Mouse (Mus musculus) limb, embryonic 10.5 days (tissue): ENCODE data around the gene Zfp184. TPM values are rescaled to one million over a fixed set of nuclear protein-coding genes. Genes with fewer than 3 reads are reported as not detected.
"Not testable (repeated sequence)": the region's sequence is repeated elsewhere in the genome, so short reads cannot be mapped to it uniquely, and the experiment has no call there.

Experiments
- DNase-seq: peaks from one replicate; pipeline ENCODE4 v3.0.0-alpha.2; 2017; ENCODE audit warnings: low spot score
- H3K27ac ChIP-seq: fragments of 300-500 bp; sonication (generic); 2 replicates; pipeline ENCODE4 v1.5.1; 2016; ENCODE audit warnings: mild to moderate bottlenecking
- H3K27me3 ChIP-seq: fragments of 300-500 bp; sonication (generic); 2 replicates; pipeline ENCODE4 v1.6.1; 2016; ENCODE audit warnings: low read depth, mild to moderate bottlenecking; ENCODE audit not compliant: poor library complexity, severe bottlenecking
- H3K36me3 ChIP-seq: fragments of 300-500 bp; sonication (generic); 2 replicates; pipeline ENCODE4 v1.6.1; 2016; ENCODE audit warnings: mild to moderate bottlenecking, moderate library complexity
- H3K4me1 ChIP-seq: fragments of 300-500 bp; sonication (generic); 2 replicates; pipeline ENCODE4 v1.6.1; 2016
- H3K4me3 ChIP-seq: fragments of 300-500 bp; sonication (generic); 2 replicates; pipeline ENCODE4 v1.5.1; 2016; ENCODE audit warnings: mild to moderate bottlenecking, moderate library complexity
- H3K9me3 ChIP-seq: fragments of 300-500 bp; sonication (generic); replicated peaks from 2 replicates; pipeline ENCODE4 v1.6.1; 2016; ENCODE audit warnings: mild to moderate bottlenecking
- whole genome bisulfite sequencing: fragments of 180-500 bp; shearing (Covaris S2); methylation state at CpG from one replicate; pipeline ENCODE4 v1.1.7; 2016; 5-methylcytosine and 5-hydroxymethylcytosine counted together
- polyA plus RNA-seq: library from polyadenylated mRNA; unstranded; fragments of >200 nt; fragmentation: Nextera tagmentation; extraction: Ambion mirVana; gene quantifications from 2 replicates; pipeline ENCODE4 v1.2.1, GENCODE M21; 2016

Gene Zfp184
- 22.4 and 27.0 TPM in 2 replicates for polyA plus RNA-seq

- Histone ChIP-seq H3K36me3 (peaks cover 36% of the 10 kb centered on the region), H3K9me3 (no peaks in the 10 kb centered on the region), H3K27me3 (no peaks in the 10 kb centered on the region), H3K27ac (peak within 1 kb of the TSS; percentile 93), H3K4me3 (peak within 1 kb of the TSS; percentile 82), H3K4me1 (peaks cover 14% of the 10 kb centered on the region)
- DNase-seq = peak; percentile 93
- under 1% methylated on average over 50 of the region's 50 CpGs for WGBS
Observed at GRCm38 (mm10) chr13:21944926-21945740, at the start of gene Zfp184. Gene Zfp184, plus strand, starts transcription at chr13:21945094.

DNA sequence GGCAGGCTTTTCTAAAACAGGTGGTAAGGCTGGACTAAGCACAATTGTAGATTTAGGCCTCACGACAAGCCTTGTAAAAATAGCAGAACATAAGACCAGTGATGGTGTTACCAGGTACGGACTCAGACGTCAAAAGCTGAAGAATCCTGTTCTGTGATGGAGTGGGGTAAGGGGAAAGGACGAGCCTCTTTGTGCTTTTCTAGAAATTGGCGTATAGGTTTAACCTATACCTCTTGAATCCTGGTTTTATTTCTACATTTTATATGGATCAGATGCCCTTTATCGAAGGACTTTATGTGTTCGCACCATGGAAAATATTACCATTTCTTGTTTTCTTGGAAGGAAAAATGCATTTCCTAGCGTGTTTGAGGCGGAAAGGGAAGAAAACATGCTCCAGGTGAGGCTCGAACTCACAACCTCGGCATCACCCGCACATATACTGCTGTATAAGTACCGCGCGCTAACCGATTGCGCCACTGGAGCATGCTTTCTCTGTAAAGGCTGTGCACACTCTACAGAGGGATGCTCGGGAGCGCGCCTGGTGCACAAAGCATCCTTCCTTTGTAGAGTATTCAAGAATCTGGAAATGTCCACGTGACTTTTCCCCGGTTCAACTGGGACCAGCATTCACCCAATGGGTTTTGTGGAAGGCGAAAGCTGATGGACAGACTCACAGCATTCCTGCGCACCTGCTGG, 48.2 kb upstream of the Zfp184 start:
- peak; percentile 92 for DNase-seq
- Histone ChIP-seq H3K4me1 (0 out of 2 replicates have a peak, but pooled peaks cover 12% of the 10 kb centered on the region), H3K4me3 (peak overlapping the region; percentile 66), H3K9me3 (no peaks in the 10 kb centered on the region), H3K36me3 (no peaks in the 10 kb centered on the region), H3K27me3 (0 out of 2 replicates have a peak, but pooled peaks cover 2% of the 10 kb centered on the region), H3K27ac (peak overlapping the region; percentile 85)
- 5% methylated on average over 24 of the region's 24 CpGs for WGBS

GRCm38 (mm10) chr13:21897245-21897634, 47.7 kb upstream of the Zfp184 start:
- H3K9me3 ChIP-seq = no peaks in the 10 kb centered on the region
- 0 out of 2 replicates have a peak, but pooled peaks cover 2% of the 10 kb centered on the region for H3K27me3 ChIP-seq
- DNase-seq = no peak
- peak overlapping the region; percentile 66 for H3K4me3 ChIP-seq
- H3K36me3 ChIP-seq = no peaks in the 10 kb centered on the region
- peak overlapping the region; percentile 85 for H3K27ac ChIP-seq
- WGBS = under 1% methylated on average over 11 of the region's 11 CpGs
- H3K4me1 ChIP-seq = 0 out of 2 replicates have a peak, but pooled peaks cover 12% of the 10 kb centered on the region

DNA sequence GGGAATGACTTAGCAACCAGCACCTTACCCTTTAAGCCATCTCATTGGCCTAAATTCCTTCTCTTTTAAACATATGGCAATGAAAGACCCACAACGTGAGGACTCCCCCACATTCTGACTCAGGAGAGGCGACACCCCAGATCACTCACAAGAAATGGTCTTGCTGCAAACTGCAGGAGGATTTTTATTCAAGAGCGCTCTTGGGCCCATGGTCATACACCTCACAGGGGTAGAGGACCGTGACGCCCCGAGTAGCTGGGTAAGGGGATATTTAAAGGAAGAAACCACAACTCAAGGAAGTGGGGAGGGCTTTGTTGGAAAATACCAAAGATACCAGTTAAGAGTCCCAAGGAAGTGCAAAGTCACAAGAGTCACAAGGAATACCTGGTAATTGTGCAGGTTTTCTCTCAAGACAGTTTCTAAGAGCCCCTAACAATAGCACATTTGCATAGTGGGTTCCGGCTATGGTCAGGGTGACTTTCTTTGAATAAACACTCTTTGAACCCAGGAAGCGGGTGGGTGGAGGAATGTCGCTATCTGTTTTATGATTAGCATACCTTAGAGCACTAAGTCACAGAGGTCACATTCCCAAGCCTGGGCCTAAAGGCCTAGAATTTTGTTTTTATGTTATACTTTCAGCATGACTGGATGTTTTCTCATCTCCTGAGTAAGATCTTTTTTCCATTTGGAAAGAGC, 43.9 kb upstream of the Zfp184 start:
- H3K4me1 ChIP-seq = peaks cover 12% of the 10 kb centered on the region; the same call in 1 of the 2 replicates
- H3K27ac ChIP-seq, H3K4me3 ChIP-seq, DNase-seq, H3K36me3 ChIP-seq, H3K27me3 ChIP-seq, H3K9me3 ChIP-seq: not testable (repeated sequence)
- 89% methylated on average over 9 of the region's 9 CpGs for WGBS

- H3K36me3 ChIP-seq = no peaks in the 10 kb centered on the region
- H3K4me1 ChIP-seq = peaks cover 4% of the 10 kb centered on the region
- no peak for DNase-seq
- no peak overlapping the region for H3K27ac ChIP-seq
- no peaks in the 10 kb centered on the region for H3K9me3 ChIP-seq
- WGBS = 59% methylated on average over 3 of the region's 3 CpGs
- no peaks in the 10 kb centered on the region for H3K27me3 ChIP-seq
- no peak overlapping the region for H3K4me3 ChIP-seq
Observed at GRCm38 (mm10) chr13:21903500-21903899, 41.4 kb upstream of the Zfp184 start.

DNA sequence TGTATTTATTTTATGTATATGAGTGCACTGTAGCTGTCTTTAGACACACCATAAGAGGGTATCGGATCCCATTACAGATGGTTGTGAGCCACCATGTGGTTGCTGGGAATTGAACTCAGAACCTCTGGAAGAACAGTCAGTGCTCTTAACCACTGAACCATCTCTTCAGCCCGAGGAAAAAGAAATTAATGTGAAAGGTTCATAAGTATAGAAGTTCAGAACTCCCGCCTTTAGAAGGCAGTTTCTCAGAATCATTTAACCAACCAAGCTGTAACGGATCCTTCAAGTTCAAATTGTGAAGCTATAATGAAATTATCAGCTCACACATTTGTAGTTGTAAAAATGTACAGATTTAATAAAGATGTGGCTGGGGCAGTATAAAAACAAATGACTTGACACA, 40.8 kb upstream of the Zfp184 start:
- not testable (repeated sequence) for DNase-seq, H3K27me3 ChIP-seq, H3K4me3 ChIP-seq, H3K27ac ChIP-seq, H3K9me3 ChIP-seq, H3K4me1 ChIP-seq, H3K36me3 ChIP-seq
- WGBS = 80% methylated on average over 4 of the region's 4 CpGs

GRCm38 (mm10) chr13:21906301-21906700, 38.6 kb upstream of the Zfp184 start:
- Histone ChIP-seq H3K27ac (no peak overlapping the region), H3K27me3 (no peaks in the 10 kb centered on the region), H3K36me3 (no peaks in the 10 kb centered on the region), H3K4me1 (peaks cover 10% of the 10 kb centered on the region), H3K9me3 (no peaks in the 10 kb centered on the region), H3K4me3 (peak overlapping the region; percentile 50)
- 29% methylated on average over 7 of the region's 7 CpGs for WGBS
- no peak for DNase-seq

- DNase-seq = peak; percentile 59
- H3K4me3 ChIP-seq = peak overlapping the region; percentile 50
- WGBS = 2% methylated on average over 22 of the region's 22 CpGs
- H3K27me3 ChIP-seq = no peaks in the 10 kb centered on the region
- H3K27ac ChIP-seq = no peak overlapping the region
- no peaks in the 10 kb centered on the region for H3K9me3 ChIP-seq
- H3K4me1 ChIP-seq = peaks cover 10% of the 10 kb centered on the region
- H3K36me3 ChIP-seq = no peaks in the 10 kb centered on the region
Observed at GRCm38 (mm10) chr13:21906946-21907806, 37.7 kb upstream of the Zfp184 start.

DNA sequence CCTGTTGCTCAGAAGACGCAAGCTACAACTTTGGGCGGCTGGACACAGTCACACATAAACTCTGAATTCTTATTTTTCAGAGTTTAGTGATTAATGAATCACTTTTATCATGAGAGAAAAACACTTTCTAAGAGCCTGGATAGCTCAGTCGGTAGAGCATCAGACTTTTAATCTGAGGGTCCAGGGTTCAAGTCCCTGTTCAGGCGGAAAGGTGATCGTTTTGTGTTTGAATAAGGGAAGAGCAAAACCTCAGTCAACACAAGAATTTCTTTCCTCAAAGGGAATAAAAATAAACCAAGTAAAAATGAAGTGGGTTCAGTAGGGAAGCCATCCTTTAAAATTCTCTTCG, 37.1 kb upstream of the Zfp184 start:
- H3K27ac ChIP-seq, H3K36me3 ChIP-seq, H3K9me3 ChIP-seq, DNase-seq, H3K27me3 ChIP-seq: not testable (repeated sequence)
- Histone ChIP-seq H3K4me3 (peak overlapping the region; percentile 50), H3K4me1 (peaks cover 10% of the 10 kb centered on the region)
- WGBS = 4% methylated on average over 6 of the region's 6 CpGs

DNA sequence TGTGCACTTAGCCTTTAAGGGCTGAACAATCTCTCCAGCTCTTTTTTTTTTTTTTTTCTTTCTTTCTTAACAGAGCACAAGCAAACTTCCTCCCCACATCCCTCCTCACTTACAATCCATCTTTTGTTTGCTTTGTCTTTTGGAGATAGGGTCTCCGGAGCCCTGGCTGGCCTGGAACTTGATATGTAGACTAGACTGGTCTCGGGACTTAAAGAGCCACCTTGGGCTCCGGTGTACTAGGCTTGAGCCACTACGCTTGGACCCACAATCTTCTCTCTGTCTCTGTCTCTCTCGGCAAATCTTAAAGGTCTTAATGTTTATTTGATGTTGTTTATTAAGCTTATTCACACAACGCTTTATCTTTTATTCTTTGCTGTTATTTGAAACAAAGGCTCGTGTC, 34.2 kb upstream of the Zfp184 start:
- Histone ChIP-seq H3K27ac (peak overlapping the region; percentile 78), H3K4me1 (peaks cover 20% of the 10 kb centered on the region), H3K27me3 (no peaks in the 10 kb centered on the region), H3K4me3 (peak overlapping the region; percentile 50), H3K9me3 (no peaks in the 10 kb centered on the region), H3K36me3 (no peaks in the 10 kb centered on the region)
- WGBS = 1% methylated on average over 7 of the region's 7 CpGs
- DNase-seq = no peak

- peak; percentile 86 for DNase-seq
- Histone ChIP-seq H3K27me3 (0 out of 2 replicates have a peak, but pooled peaks cover 3% of the 10 kb centered on the region), H3K27ac (peak overlapping the region; percentile 78), H3K36me3 (no peaks in the 10 kb centered on the region), H3K9me3 (no peaks in the 10 kb centered on the region), H3K4me1 (peaks cover 20% of the 10 kb centered on the region), H3K4me3 (peak overlapping the region; percentile 50)
- under 1% methylated on average over 17 of the region's 17 CpGs for WGBS
Observed at GRCm38 (mm10) chr13:21911147-21911546, 33.7 kb upstream of the Zfp184 start.

- no peak overlapping the region for H3K27ac ChIP-seq
- H3K4me1 ChIP-seq = peaks cover 15% of the 10 kb centered on the region
- H3K36me3 ChIP-seq = no peaks in the 10 kb centered on the region
- peak overlapping the region; percentile 50 for H3K4me3 ChIP-seq
- H3K27me3 ChIP-seq = 0 out of 2 replicates have a peak, but pooled peaks cover 4% of the 10 kb centered on the region
- no peak for DNase-seq
- no peaks in the 10 kb centered on the region for H3K9me3 ChIP-seq
- under 1% methylated on average over 8 of the region's 8 CpGs for whole genome bisulfite sequencing
Observed at GRCm38 (mm10) chr13:21913854-21914253, 31.0 kb upstream of the Zfp184 start.
